Mouse (Mus musculus) ovary, postnatal 36 days (tissue): Measurements from ENCODE around the gene Olfr285.

Experiments
- DNase-seq: peaks from one replicate; pipeline ENCODE4 v3.0.0; 2022; ENCODE audit warnings: low spot score, mixed read lengths

Olfr285 gene

GRCm38 (mm10) chr15:98317177-98317724 is at the start of gene Olfr285:
TSS of gene Olfr285 (minus strand) at chr15:98317353.
- no peak for DNase-seq

GRCm38 (mm10) chr15:98340887-98341286 is 23.7 kb upstream of the Olfr285 start, which contains the start of gene Olfr284:
TSS of gene Olfr284 (minus strand) at chr15:98340987.
- DNase-seq = no peak

- DNase-seq = no peak
Observed at GRCm38 (mm10) chr15:98315703-98316102, 1.4 kb downstream of the Olfr285 start.

GRCm38 (mm10) chr15:98295628-98296551 is 21.3 kb downstream of the Olfr285 start, which contains the start of gene Zfp641:
TSS of gene Zfp641 (minus strand) at chr15:98296161.
- DNase-seq = peak; percentile 62

GRCm38 (mm10) chr15:98293651-98294050 is 23.5 kb downstream of the Olfr285 start:
- DNase-seq = no peak

- no peak for DNase-seq
Observed at GRCm38 (mm10) chr15:98288566-98288965, 28.6 kb downstream of the Olfr285 start.

- no peak for DNase-seq
Observed at GRCm38 (mm10) chr15:98286418-98286817, 30.7 kb downstream of the Olfr285 start.
